Mouse (Mus musculus) bone marrow, adult 2 months (tissue): Measurements from ENCODE around the gene Vstm4.

Experiments used
- CTCF ChIP-seq: fragments of 200-500 bp; IDR thresholded peaks from 2 replicates; pipeline ENCODE4 v1.5.1; 2011; ENCODE audit warnings: low read length, control low read depth; ENCODE audit not compliant: control insufficient read depth, insufficient read depth
- POLR2A ChIP-seq: fragments of 200-500 bp; IDR thresholded peaks from 2 replicates; pipeline ENCODE4 v1.6.1; 2011; ENCODE audit warnings: low read depth, mild to moderate bottlenecking, control low read depth, low read length, borderline replicate concordance; ENCODE audit not compliant: control insufficient read depth

- TF ChIP-seq CTCF (no peak), POLR2A (no peak)
These were observed 54.6 kb downstream of the Vstm4 start for GRCm38 (mm10) chr14:32911187-32911586.
